Mouse (Mus musculus) spleen, postnatal 0 days (tissue): ENCODE results near the gene Olfr1057. TPM values are rescaled to one million over a fixed set of nuclear protein-coding genes. Genes with fewer than 3 reads are reported as not detected.

ENCODE experiments used
- polyA plus RNA-seq: library from polyadenylated mRNA; unstranded; fragments of >200 nt; fragmentation: Nextera tagmentation; extraction: Ambion mirVana; gene quantifications from 2 replicates; pipeline ENCODE4 v1.2.1, GENCODE M21; 2015

Gene Olfr1057
- not detected in 2 replicates for polyA plus RNA-seq

DNA sequence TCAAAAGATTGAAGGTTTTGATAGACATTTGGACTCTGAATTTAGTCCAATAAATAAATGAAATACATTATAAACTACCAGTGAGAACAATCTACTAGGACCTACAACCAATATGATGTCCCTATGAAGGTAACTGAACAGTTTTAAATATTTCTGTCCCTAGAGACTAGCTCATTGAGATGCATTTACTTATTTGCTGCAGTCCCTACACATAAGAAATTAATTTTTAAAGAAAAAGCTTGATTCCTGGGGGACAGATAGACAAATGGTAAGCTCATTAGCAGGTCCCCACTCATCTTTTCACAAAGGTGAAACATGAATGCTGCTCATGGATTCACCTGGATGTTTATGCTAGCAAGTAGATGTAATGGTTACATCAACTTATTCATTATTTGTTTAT lies at the start of gene Olfr1057:
Gene Olfr1057 (minus strand): TSS at position 101 of the 400 bp plus-strand sequence.

DNA sequence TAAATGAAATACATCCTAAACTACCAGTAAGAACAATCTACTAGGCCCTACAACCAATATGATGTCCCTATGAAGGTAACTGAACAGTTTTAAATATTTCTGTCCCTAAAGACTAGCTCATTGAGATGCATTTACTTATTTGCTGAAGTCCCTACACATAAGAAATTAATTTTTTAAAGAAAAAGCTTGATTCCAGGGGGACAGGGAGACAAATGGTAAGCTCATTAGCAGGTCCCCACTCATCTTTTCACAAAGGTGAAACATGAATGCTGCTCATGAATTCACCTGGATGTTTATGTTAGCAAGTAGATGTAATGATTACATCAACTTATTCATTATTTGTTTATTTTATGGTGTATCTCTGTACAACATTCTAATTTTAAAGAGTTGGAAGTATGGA lies 48.5 kb upstream of the Olfr1057 start, which contains the start of gene Olfr1062:
Gene Olfr1062 (minus strand): TSS at position 101 of the 400 bp plus-strand sequence.

GRCm38 (mm10) chr2:86413950-86414349 lies 35.8 kb upstream of the Olfr1057 start, which contains the start of gene Olfr1061:
TSS of gene Olfr1061 (minus strand) at chr2:86414050.

DNA sequence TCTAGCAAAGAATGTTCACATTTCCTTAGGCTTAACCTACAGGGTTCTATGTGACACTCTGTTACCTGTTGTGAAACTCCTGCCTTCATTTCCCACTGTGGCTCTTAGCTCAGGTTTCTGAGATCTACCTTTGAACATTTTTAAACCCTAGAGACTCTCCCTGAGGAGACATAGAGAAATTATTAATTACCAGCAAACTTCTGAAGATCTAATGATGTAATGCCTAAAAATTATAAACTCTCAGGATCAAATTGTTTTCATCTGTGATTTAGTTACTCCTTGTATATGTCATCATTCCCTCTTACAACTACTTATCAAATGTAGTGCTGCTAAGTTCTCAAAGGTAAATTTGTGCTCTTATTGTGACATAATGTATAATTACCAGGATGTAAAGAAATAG lies 10.3 kb upstream of the Olfr1057 start, which contains the start of gene Olfr1058:
Gene Olfr1058 (minus strand): TSS at position 101 of the 400 bp plus-strand sequence.

DNA sequence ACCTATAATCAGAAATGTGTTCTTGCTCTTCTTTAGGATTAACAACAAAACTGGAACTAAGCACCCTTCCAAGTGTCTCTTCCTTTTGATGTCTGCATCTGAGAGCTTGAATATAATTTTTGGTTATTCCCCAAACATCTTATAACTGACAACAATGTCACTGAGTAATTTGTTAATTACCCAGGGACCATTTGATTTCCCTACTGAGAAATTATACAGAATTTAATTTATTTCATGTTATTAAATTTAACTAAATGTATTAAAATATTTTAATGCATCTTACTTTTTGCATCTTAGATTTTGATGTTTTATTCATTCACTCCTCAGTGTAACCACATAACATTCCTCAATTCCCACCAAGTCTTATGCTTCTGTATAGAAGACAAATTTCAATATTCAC lies 15.8 kb downstream of the Olfr1057 start, which contains the start of gene Olfr1056:
Gene Olfr1056 (minus strand): TSS at position 101 of the 400 bp plus-strand sequence.

DNA sequence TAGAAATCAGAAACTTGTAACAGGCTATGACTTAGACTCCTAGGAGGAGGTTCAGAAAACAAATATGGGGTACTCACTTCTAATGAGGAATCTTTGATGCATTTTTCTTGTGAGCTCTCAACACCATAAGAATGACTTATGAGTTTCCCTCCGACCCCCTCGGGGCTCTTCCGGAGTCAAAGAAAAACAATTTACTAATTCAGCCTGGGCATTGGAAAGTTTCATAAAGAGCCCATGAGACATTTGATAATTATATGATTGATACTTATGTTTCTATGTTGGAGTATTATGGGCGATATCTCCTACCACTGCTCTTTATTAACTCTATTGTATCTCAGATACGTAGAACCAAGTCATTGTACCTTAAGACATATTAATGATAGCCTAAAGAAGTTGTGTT lies 28.0 kb downstream of the Olfr1057 start, which contains the start of gene Olfr1055:
Gene Olfr1055 (minus strand): TSS at position 101 of the 400 bp plus-strand sequence.

DNA sequence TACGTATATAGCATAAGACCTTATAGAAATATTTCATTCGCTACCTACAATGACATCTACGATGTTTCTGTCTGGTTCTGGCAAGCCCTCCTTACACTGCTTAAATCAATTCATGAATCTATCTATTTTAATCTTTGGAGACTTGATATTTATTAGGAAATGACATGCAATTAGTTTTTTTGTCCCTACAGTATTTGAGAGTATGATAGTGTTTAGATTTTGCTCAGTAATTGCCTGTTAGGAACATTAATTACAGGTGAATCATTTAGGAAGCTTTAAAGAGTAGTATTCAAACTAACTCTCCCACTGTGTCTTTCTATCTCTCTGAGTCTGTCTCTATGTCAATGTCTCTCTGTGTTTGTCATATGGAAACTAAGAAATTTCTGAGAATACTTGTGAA lies 42.9 kb downstream of the Olfr1057 start, which contains the start of gene Olfr1054:
Gene Olfr1054 (minus strand): TSS at position 101 of the 400 bp plus-strand sequence.

Other genes with a start within 250 kb of the Olfr1057 start
- not detected in 2 replicates for gene Olfr1039, start 242.5 kb downstream of the Olfr1057 start, polyA plus RNA-seq
- gene Olfr1040, start 231.7 kb downstream of the Olfr1057 start, polyA plus RNA-seq, result not detected in 2 replicates
- not detected in 2 replicates for gene Olfr1042, start 216.6 kb downstream of the Olfr1057 start, polyA plus RNA-seq
- gene Olfr1043, start 210.9 kb downstream of the Olfr1057 start, polyA plus RNA-seq, result not detected in 2 replicates
- gene Olfr1044, start 200.6 kb downstream of the Olfr1057 start, polyA plus RNA-seq, result 0.27 TPM in 1 of 2 replicates, not detected in the other
- gene Olfr52, start 192.7 kb downstream of the Olfr1057 start, polyA plus RNA-seq, result not detected in 2 replicates
- gene Olfr1045, start 175.4 kb downstream of the Olfr1057 start, polyA plus RNA-seq, result not detected in 2 replicates
- gene Olfr1046, start 159.1 kb downstream of the Olfr1057 start, polyA plus RNA-seq, result not detected in 2 replicates
- gene Olfr1047, start 147.0 kb downstream of the Olfr1057 start, polyA plus RNA-seq, result not detected in 2 replicates
- gene Olfr1048, start 138.1 kb downstream of the Olfr1057 start, polyA plus RNA-seq, result not detected in 2 replicates
- gene Olfr1049, start 120.1 kb downstream of the Olfr1057 start, polyA plus RNA-seq, result not detected in 2 replicates
- not detected in 2 replicates for gene Olfr1051, start 99.3 kb downstream of the Olfr1057 start, polyA plus RNA-seq
- not detected in 2 replicates for gene Olfr1052, start 85.9 kb downstream of the Olfr1057 start, polyA plus RNA-seq
- not detected in 2 replicates for gene Olfr1053, start 63.1 kb downstream of the Olfr1057 start, polyA plus RNA-seq
- gene Olfr1054, start 43.0 kb downstream of the Olfr1057 start, polyA plus RNA-seq, result not detected in 2 replicates
- gene Olfr1055, start 28.1 kb downstream of the Olfr1057 start, polyA plus RNA-seq, result not detected in 2 replicates
- not detected in 2 replicates for gene Olfr1056, start 15.9 kb downstream of the Olfr1057 start, polyA plus RNA-seq
- gene Olfr1058, start 10.2 kb upstream of the Olfr1057 start, polyA plus RNA-seq, result not detected in 2 replicates
- gene Olfr1061, start 35.7 kb upstream of the Olfr1057 start, polyA plus RNA-seq, result not detected in 2 replicates
- gene Olfr1062, start 48.4 kb upstream of the Olfr1057 start, polyA plus RNA-seq, result not detected in 2 replicates
- gene Olfr1065, start 72.2 kb upstream of the Olfr1057 start, polyA plus RNA-seq, result not detected in 2 replicates
- not detected in 2 replicates for gene Olfr1066, start 77.9 kb upstream of the Olfr1057 start, polyA plus RNA-seq
- not detected in 2 replicates for gene Olfr228, start 109.0 kb upstream of the Olfr1057 start, polyA plus RNA-seq
- gene Olfr1076, start 130.1 kb upstream of the Olfr1057 start, polyA plus RNA-seq, result not detected in 2 replicates
- gene Olfr1079, start 164.1 kb upstream of the Olfr1057 start, polyA plus RNA-seq, result not detected in 2 replicates
- not detected in 2 replicates for gene Olfr1080, start 179.8 kb upstream of the Olfr1057 start, polyA plus RNA-seq
- not detected in 2 replicates for gene Olfr1082, start 220.6 kb upstream of the Olfr1057 start, polyA plus RNA-seq